8 mouse cellular contexts compared by ENCODE assay signal in the genomic region with DNA sequence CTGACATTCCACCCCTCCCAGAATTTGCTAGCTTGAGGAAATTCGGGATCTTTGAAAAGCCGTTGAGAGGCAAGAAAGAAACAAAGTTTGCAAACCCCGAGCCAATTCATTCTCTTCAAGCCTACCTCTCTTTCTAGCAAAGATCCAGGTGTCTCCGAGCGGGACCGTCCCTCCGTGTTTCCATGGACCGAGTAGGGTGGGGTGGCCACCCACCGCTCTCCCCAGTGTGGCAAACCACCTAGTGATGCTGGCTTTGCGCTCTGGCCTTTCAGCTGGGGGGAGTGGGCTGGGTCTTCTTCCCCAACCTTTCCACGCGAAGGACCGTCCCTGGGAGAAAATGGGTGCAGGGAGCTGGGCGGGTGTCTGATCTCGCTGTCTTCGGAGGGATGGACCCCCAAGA. TPM values are rescaled to one million over a fixed set of nuclear protein-coding genes. Genes with fewer than 3 reads are reported as not detected.
DNase-seq lines count a peak whose midpoint lies in the region; ATAC-seq and TF ChIP-seq lines count a peak whose summit lies in the region.

No protein-coding gene starts in this region.

- TF ChIP-seq EP300 in heart, postnatal 0 days (IDR thresholded peaks at IDR 0.05; ENCODE audit: low read depth): no peak
- no peak for TF ChIP-seq EP300 in stomach, postnatal 0 days (optimal IDR thresholded peaks at IDR 0.05)

- no peak for DNase-seq in heart, postnatal 0 days (ENCODE audit: low spot score)
- no peak for DNase-seq in heart, postnatal 4 days
- DNase-seq in ES-E14 (ENCODE audit: low read depth, low spot score): no peak
- DNase-seq in stomach, postnatal 0 days (ENCODE audit: low spot score): no peak
- no peak for DNase-seq in gastrocnemius, postnatal 36 days
- DNase-seq in spleen, postnatal 4 days (ENCODE audit: low spot score in 2 of 2): no peak

- intact Hi-C loops in gastrocnemius, postnatal 36 days (cut with DNase I): loop anchor here (2.0 kb wide), 1 partner anchor 96 kb away; no protein-coding TSS in a partner anchor

- in situ Hi-C loops in ES-E14 (cut with MboI; ENCODE audit: low sequenced_read_pairs in 2 of 2, unreplicated experiment in 2 of 2): no loop called here

- H3K4me2 ChIP-seq in heart, postnatal 0 days (ENCODE audit: low read depth, low read length): peak overlapping the region; percentile 92
- H3K4me2 ChIP-seq in limb, embryonic 15.5 days: peak overlapping the region; percentile 83
- peak overlapping the region; percentile 85 for H3K4me2 ChIP-seq in stomach, postnatal 0 days (replicated peaks; ENCODE audit: low read depth)

- peaks cover 30% of the 10 kb centered on the region for H3K4me1 ChIP-seq in heart, postnatal 0 days (ENCODE audit: control insufficient read depth, insufficient read depth)
- H3K4me1 ChIP-seq in ES-E14 (ENCODE audit: control insufficient read depth in 2 of 2, insufficient read depth in 2 of 2, low read length in 2 of 2, poor library complexity in 1 of 2): peaks cover 0 to 7% of the 10 kb centered on the region in 2 experiments; a peak in 2 of 4 replicates
- H3K4me1 ChIP-seq in limb, embryonic 15.5 days: peaks cover 41% of the 10 kb centered on the region
- peaks cover 13% of the 10 kb centered on the region for H3K4me1 ChIP-seq in stomach, postnatal 0 days (replicated peaks; ENCODE audit: control insufficient read depth, insufficient read depth)

- WGBS in heart, postnatal 0 days: 0% methylated on average over 16 of the region's 16 CpGs
- WGBS in limb, embryonic 15.5 days: under 1% methylated on average over 16 of the region's 16 CpGs
- under 1% methylated on average over 16 of the region's 16 CpGs for WGBS in stomach, postnatal 0 days

- TF ChIP-seq CTCF in heart, postnatal 0 days (IDR thresholded peaks at IDR 0.05; ENCODE audit: low read depth): no peak
- no peak for TF ChIP-seq CTCF in stomach, postnatal 0 days (IDR thresholded peaks at IDR 0.05; ENCODE audit: low read depth)

- no peaks in the 10 kb centered on the region for H3K27me3 ChIP-seq in heart, postnatal 0 days (ENCODE audit: control insufficient read depth, insufficient read depth, low read length)
- H3K27me3 ChIP-seq in limb, embryonic 15.5 days: no peaks in the 10 kb centered on the region
- H3K27me3 ChIP-seq in stomach, postnatal 0 days (ENCODE audit: control insufficient read depth, insufficient read depth, low read length): no peaks in the 10 kb centered on the region

- peak overlapping the region; percentile 78 for H3K27ac ChIP-seq in heart, postnatal 0 days (ENCODE audit: low read depth)
- no peak overlapping the region for H3K27ac ChIP-seq in ES-E14 (ENCODE audit: insufficient read depth, low read depth, low read length, poor library complexity, severe bottlenecking)
- H3K27ac ChIP-seq in limb, embryonic 15.5 days: peak overlapping the region; percentile 78
- H3K27ac ChIP-seq in stomach, postnatal 0 days (replicated peaks): peak overlapping the region; percentile 85

- no peaks in the 10 kb centered on the region for H3K9me3 ChIP-seq in heart, postnatal 0 days (replicated peaks; ENCODE audit: control insufficient read depth, low read length)
- no peaks in the 10 kb centered on the region for H3K9me3 ChIP-seq in ES-E14 (ENCODE audit: control insufficient read depth, insufficient read depth, low read depth, low read length)
- H3K9me3 ChIP-seq in limb, embryonic 15.5 days: no peaks in the 10 kb centered on the region
- no peaks in the 10 kb centered on the region for H3K9me3 ChIP-seq in stomach, postnatal 0 days (ENCODE audit: control insufficient read depth, low read length)

- peak overlapping the region; percentile 77 for H3K4me3 ChIP-seq in heart, postnatal 0 days (ENCODE audit: low read depth, low read length)
- H3K4me3 ChIP-seq in ES-E14 (ENCODE audit: insufficient read depth in 1 of 2, low read depth in 1 of 2, low read length in 2 of 2, poor library complexity in 1 of 2, severe bottlenecking in 1 of 2): peak overlapping the region; percentile 43 to 62
- peak overlapping the region; percentile 65 for H3K4me3 ChIP-seq in limb, embryonic 15.5 days
- peak overlapping the region; percentile 67 for H3K4me3 ChIP-seq in stomach, postnatal 0 days (ENCODE audit: low read depth, low read length)

- H3K36me3 ChIP-seq in heart, postnatal 0 days (replicated peaks; ENCODE audit: control insufficient read depth, insufficient read depth, low read length): no peaks in the 10 kb centered on the region
- H3K36me3 ChIP-seq in ES-E14 (ENCODE audit: control insufficient read depth, insufficient read depth, low read length, poor library complexity, severe bottlenecking): no peaks in the 10 kb centered on the region
- no peaks in the 10 kb centered on the region for H3K36me3 ChIP-seq in limb, embryonic 15.5 days
- H3K36me3 ChIP-seq in stomach, postnatal 0 days (ENCODE audit: control insufficient read depth, insufficient read depth, low read length): no peaks in the 10 kb centered on the region

- peak overlapping the region; percentile 74 for H3K9ac ChIP-seq in heart, postnatal 0 days (replicated peaks; ENCODE audit: low read depth, low read length)
- no peak overlapping the region for H3K9ac ChIP-seq in ES-E14 (ENCODE audit: insufficient read depth, low read depth, low read length, poor library complexity, severe bottlenecking)
- peak overlapping the region; percentile 51 for H3K9ac ChIP-seq in limb, embryonic 15.5 days
- H3K9ac ChIP-seq in stomach, postnatal 0 days (ENCODE audit: low read length): peak overlapping the region; percentile 75

- peak; percentile 6; the same call in 1 of the 2 replicates for ATAC-seq in heart, postnatal 0 days (ENCODE audit: insufficient read depth, low read depth)
- ATAC-seq in erythroid progenitor cell, adult 5-6 weeks (replicated peaks; ENCODE audit: low FRiP score, poor library complexity, severe bottlenecking): 0 out of 2 replicates have a peak, but pooled peaks have one; percentile 0
- peak; percentile 11; the same call in 1 of the 2 replicates for ATAC-seq in limb, embryonic 15.5 days (ENCODE audit: insufficient number of reproducible peaks, low FRiP score, low TSS enrichment, low read depth)
- peak; percentile 31; the same call in 1 of the 2 replicates for ATAC-seq in stomach, postnatal 0 days (ENCODE audit: low FRiP score, low TSS enrichment)

TF ChIP-seq in ES-E14, 5 proteins besides CTCF, POLR2A, EP300 and RAD21:
- TF ChIP-seq ZNF384 (IDR thresholded peaks at IDR 0.05; ENCODE audit: low read depth, low read length): no peak
- no peak for TF ChIP-seq CHD2 (IDR thresholded peaks at IDR 0.05; ENCODE audit: low read depth, low read length)
- TF ChIP-seq ZC3H11A (IDR thresholded peaks at IDR 0.05; ENCODE audit: borderline replicate concordance, low read depth, low read length): no peak
- TF ChIP-seq HCFC1 (IDR thresholded peaks at IDR 0.05; ENCODE audit: borderline replicate concordance, insufficient read depth, low read length): no peak
- TF ChIP-seq MAFK (IDR thresholded peaks at IDR 0.05; ENCODE audit: insufficient read depth, low read depth, low read length): no peak
TF ChIP-seq in ES-E14: peak in this region for 0.

RNA-seq across cellular contexts. Expression of a gene that starts 0.3 kb away (rescaled TPM):
- 27.8 and 34.5 TPM in 2 replicates for total RNA-seq in heart, postnatal 0 days (2014; rRNA removed; ENCODE audit: low replicate concordance)
- 3.9 and 5.0 TPM in 2 replicates for polyA plus RNA-seq in heart, postnatal 0 days (2015; fragmentation: Nextera tagmentation; extraction: Ambion mirVana)
- total RNA-seq in heart, postnatal 4 days (2021): 10 to 100 TPM; 32.4 to 37.4 TPM
- 9.8 and 16.1 TPM in 2 replicates for total RNA-seq in ES-E14 (2012; rRNA removed)
- 306 and 370 TPM in 2 replicates for total RNA-seq in erythroid progenitor cell, adult 5-6 weeks (2015; ENCODE audit: low replicate concordance)
- total RNA-seq in erythroid progenitor cell, adult 5-6 weeks (2017; ENCODE audit: low replicate concordance): 354 and 490 TPM in 2 replicates
- polyA plus RNA-seq in limb, embryonic 15.5 days (2015; fragmentation: Nextera tagmentation; extraction: Ambion mirVana): 22.4 and 23.9 TPM in 2 replicates
- polyA plus RNA-seq in stomach, postnatal 0 days (2015; fragmentation: Nextera tagmentation; extraction: Ambion mirVana): 9.0 and 13.5 TPM in 2 replicates
- 10 to 100 TPM in 1 of 2 experiments, 1 to 10 TPM in 1; 8.6 to 12.9 TPM for total RNA-seq in gastrocnemius, postnatal 36 days (2021)
